Mouse (Mus musculus) lung, postnatal 0 days (tissue): ENCODE measurements around the gene Pdcd1.

Experiments
- CTCF ChIP-seq: IDR thresholded peaks from 2 replicates; pipeline ENCODE4 v1.5.1; 2016; ENCODE audit warnings: antibody characterized with exemption, mild to moderate bottlenecking
- EP300 ChIP-seq: IDR thresholded peaks from 2 replicates; pipeline ENCODE4 v1.6.1; 2016; ENCODE audit warnings: antibody characterized with exemption, mild to moderate bottlenecking, control low read depth

DNA sequence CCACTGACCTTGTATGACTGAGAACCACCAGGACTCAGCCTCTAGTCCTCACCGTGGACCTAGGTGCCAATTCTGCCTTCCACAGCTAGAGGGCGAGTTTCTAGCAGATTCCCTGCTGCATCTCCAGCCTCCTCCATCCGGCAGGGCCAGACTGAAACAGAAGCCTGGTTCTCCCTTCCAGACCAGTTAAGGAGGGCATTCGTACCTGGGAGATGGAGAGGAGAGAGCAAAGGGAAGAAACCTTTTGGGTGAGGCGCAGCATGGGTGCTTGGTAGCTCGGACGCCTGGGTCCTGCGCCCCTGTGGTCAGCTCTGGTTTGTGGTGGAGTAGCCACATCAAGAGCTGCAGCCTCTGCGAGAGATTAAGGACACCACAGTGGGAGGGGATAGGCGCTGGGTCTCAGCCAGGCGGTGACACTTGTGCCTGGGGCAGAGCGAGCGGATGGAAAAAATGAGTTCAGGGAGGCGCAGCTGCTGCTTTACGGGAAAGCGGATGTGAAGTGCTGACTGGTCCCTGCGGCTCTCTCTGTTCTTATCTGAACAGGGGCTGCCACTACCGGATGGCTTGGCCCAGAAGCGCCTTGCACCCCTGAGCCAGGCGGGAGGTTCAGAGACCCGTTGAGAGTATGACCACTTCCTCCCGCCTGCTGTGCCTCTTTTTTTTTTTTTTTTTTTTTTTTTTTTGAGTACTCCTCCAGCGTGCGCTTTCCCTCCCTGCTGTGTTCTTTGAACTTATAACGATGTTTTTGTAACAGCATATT lies 17.2 kb downstream of the Pdcd1 start:
- no peak for TF ChIP-seq EP300
- peak; percentile 87 for TF ChIP-seq CTCF
